Mouse (Mus musculus) MEL (cell line): ENCODE data around the gene Prpf38a. TPM values are rescaled to one million over a fixed set of nuclear protein-coding genes. Genes with fewer than 3 reads are reported as not detected.

Experiments
- polyA plus RNA-seq, 2 experiments: library from polyadenylated mRNA; stranded (reverse) in 1 of 2; unstranded in 1 of 2; fragments of >175 nt in 1 of 2; fragments of >200 nt in 1 of 2; gene quantifications; 2 replicates each; pipeline versions ENCODE4 v1.2.1 to v1.2.4; 2012; ENCODE audit warnings: low replicate concordance in 2 of 2, low read depth in 1 of 2; ENCODE audit not compliant: insufficient read length in 2 of 2, insufficient read depth in 1 of 2, missing spikeins in 1 of 2
- total RNA-seq: library from RNA; depleted of rRNA; stranded (reverse); fragments of 300-350 nt; gene quantifications from 2 replicates; pipeline ENCODE4 v1.2.3, GENCODE M21; 2012; rRNA removed

The Prpf38a gene
- total and polyA plus RNA-seq, 3 experiments: 66.8 to 71.8 TPM; not detected in 1

Other genes starting within 250 kb of the Prpf38a start
- gene Shisal2a, start 196.0 kb downstream of the Prpf38a start, total RNA-seq: not detected in 2 replicates
- gene Shisal2a, start 196.0 kb downstream of the Prpf38a start, polyA plus RNA-seq: not detected
- not detected in 2 replicates for gene Gpx7, start 172.4 kb downstream of the Prpf38a start, total RNA-seq
- gene Gpx7, start 172.4 kb downstream of the Prpf38a start, polyA plus RNA-seq: not detected
- gene Tut4, start 119.9 kb downstream of the Prpf38a start, total RNA-seq: 9.0 and 16.3 TPM in 2 replicates
- gene Tut4, start 119.9 kb downstream of the Prpf38a start, polyA plus RNA-seq: 10 to 100 TPM in 1 of 2 experiments, not detected in 1; 63.2 TPM
- 22.2 and 24.4 TPM in 2 replicates for gene Orc1, start 87 bp upstream of the Prpf38a start, total RNA-seq
- 10 to 100 TPM in 1 of 2 experiments, not detected in 1; 26.8 TPM for gene Orc1, start 87 bp upstream of the Prpf38a start, polyA plus RNA-seq
- 35.6 and 37.0 TPM in 2 replicates for gene Cc2d1b, start 40.6 kb upstream of the Prpf38a start, total RNA-seq
- 10 to 100 TPM in 1 of 2 experiments, not detected in 1; 50.3 TPM for gene Cc2d1b, start 40.6 kb upstream of the Prpf38a start, polyA plus RNA-seq
- gene 3110021N24Rik, start 140.3 kb upstream of the Prpf38a start, total RNA-seq: not detected in 2 replicates
- not detected for gene 3110021N24Rik, start 140.3 kb upstream of the Prpf38a start, polyA plus RNA-seq
- gene Zfyve9, start 201.5 kb upstream of the Prpf38a start, total RNA-seq: not detected in 2 replicates
- gene Zfyve9, start 201.5 kb upstream of the Prpf38a start, polyA plus RNA-seq: under 1 TPM in 1 of 2 experiments, not detected in 1; 0.14 TPM